Mouse (Mus musculus): ENCODE data around the gene Gpr180.
"Not testable (repeated sequence)": the region's sequence is repeated elsewhere in the genome, so short reads cannot be mapped to it uniquely, and the experiment has no call there.

The Gpr180 gene

GRCm38 (mm10) chr14:118156056-118156455 lies 19.1 kb downstream of the Gpr180 start:
- DNase-seq: not testable (repeated sequence)

- DNase-seq: no peak
Measured at GRCm38 (mm10) chr14:118156740-118157139, 19.8 kb downstream of the Gpr180 start.

- DNase-seq: peak; percentile 28
Measured at GRCm38 (mm10) chr14:118157146-118157545, 20.2 kb downstream of the Gpr180 start.

- DNase-seq: no peak
Measured at GRCm38 (mm10) chr14:118161751-118162150, 24.8 kb downstream of the Gpr180 start.

- DNase-seq: no peak
Measured at GRCm38 (mm10) chr14:118162640-118163039, 25.7 kb downstream of the Gpr180 start.

- DNase-seq: no peak
Measured at GRCm38 (mm10) chr14:118168776-118169175, 31.8 kb downstream of the Gpr180 start.

- DNase-seq: no peak
Measured at GRCm38 (mm10) chr14:118173590-118174203, 36.7 kb downstream of the Gpr180 start.

GRCm38 (mm10) chr14:118175071-118175693 lies 38.2 kb downstream of the Gpr180 start:
- DNase-seq: no peak

GRCm38 (mm10) chr14:118175694-118176085 lies 38.7 kb downstream of the Gpr180 start:
- DNase-seq: no peak

- DNase-seq: no peak
Measured at GRCm38 (mm10) chr14:118179251-118179650, 42.3 kb downstream of the Gpr180 start.

- DNase-seq: no peak
Measured at GRCm38 (mm10) chr14:118179701-118180100, 42.7 kb downstream of the Gpr180 start.

- peak; percentile 43 for DNase-seq
Measured at GRCm38 (mm10) chr14:118180117-118180557, 43.2 kb downstream of the Gpr180 start.

- DNase-seq: peak; percentile 34
Measured at GRCm38 (mm10) chr14:118180711-118181177, 43.8 kb downstream of the Gpr180 start.

- DNase-seq: no peak
Measured at GRCm38 (mm10) chr14:118191442-118191841, 54.5 kb downstream of the Gpr180 start.

- DNase-seq: no peak
Measured at GRCm38 (mm10) chr14:118193001-118193628, 56.2 kb downstream of the Gpr180 start.

- DNase-seq: no peak
Measured at GRCm38 (mm10) chr14:118193663-118194062, 56.7 kb downstream of the Gpr180 start.

GRCm38 (mm10) chr14:118194219-118194914 lies 57.4 kb downstream of the Gpr180 start:
- no peak for DNase-seq

GRCm38 (mm10) chr14:118197063-118197462 lies 60.1 kb downstream of the Gpr180 start:
- no peak for DNase-seq

GRCm38 (mm10) chr14:118200731-118201130 lies 63.8 kb downstream of the Gpr180 start:
- DNase-seq: no peak

- no peak for DNase-seq
Measured at GRCm38 (mm10) chr14:118202006-118202405, 65.0 kb downstream of the Gpr180 start.

- DNase-seq: no peak
Measured at GRCm38 (mm10) chr14:118203031-118203430, 66.1 kb downstream of the Gpr180 start.

- DNase-seq: no peak
Measured at GRCm38 (mm10) chr14:118207347-118207746, 70.4 kb downstream of the Gpr180 start.

- no peak for DNase-seq
Measured at GRCm38 (mm10) chr14:118209642-118210041, 72.7 kb downstream of the Gpr180 start.
